Mouse (Mus musculus): ENCODE results near the gene Nfe2l1. TPM values are rescaled to one million over a fixed set of nuclear protein-coding genes. Genes with fewer than 3 reads are reported as not detected.

Gene Nfe2l1
- total and polyA plus RNA-seq, 2 experiments from 2014 or later: 57.4 to 62.4 TPM

- Histone ChIP-seq H3K4me3 (ENCODE audit: low read depth, low read length) (no peak overlapping the region), H3K27me3 (ENCODE audit: insufficient read depth, low read length) (no peaks in the 10 kb centered on the region; the same call in 1 of the 2 replicates), H3K27ac (ENCODE audit: low read depth, low read length) (no peak overlapping the region), H3K4me2 (ENCODE audit: low read depth) (no peak overlapping the region), H3K4me1 (ENCODE audit: insufficient read depth) (no peaks in the 10 kb centered on the region), H3K9ac (no peak overlapping the region), H3K9me3 (ENCODE audit: low read length) (no peaks in the 10 kb centered on the region), H3K36me3 (ENCODE audit: insufficient read depth) (no peaks in the 10 kb centered on the region)
- DNase-seq: no peak
- no peak for TF ChIP-seq CTCF (IDR thresholded peaks at IDR 0.05; ENCODE audit: low read depth)
- 95% methylated on average over 1 of the region's 1 CpGs for WGBS
- no peak for ATAC-seq
Observed at GRCm38 (mm10) chr11:96834127-96834526, 4.4 kb upstream of the Nfe2l1 start.

DNA sequence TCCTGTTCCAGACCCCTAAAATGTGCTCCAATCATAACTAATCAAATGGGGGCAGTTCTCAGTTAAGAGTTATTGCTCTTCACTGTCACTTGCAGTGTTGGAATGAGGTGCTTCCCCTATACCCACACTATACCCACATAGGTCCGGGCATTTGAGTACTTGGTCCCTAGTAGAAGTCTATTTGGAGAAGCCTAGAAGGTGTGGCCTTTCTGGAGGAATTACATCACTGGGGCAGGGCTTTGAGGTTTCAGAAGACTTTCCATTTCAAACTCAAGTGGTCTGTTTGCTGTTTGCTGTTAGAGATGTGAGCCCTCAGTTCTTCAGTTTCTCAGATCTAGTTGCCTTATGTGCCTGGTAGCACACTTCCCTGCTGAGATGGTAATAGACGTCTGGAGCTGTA is 3.2 kb upstream of the Nfe2l1 start:
- 74% methylated on average over 2 of the region's 2 CpGs for WGBS
- no peaks in the 10 kb centered on the region for H3K36me3 ChIP-seq (ENCODE audit: insufficient read depth)
- no peaks in the 10 kb centered on the region for H3K27me3 ChIP-seq (ENCODE audit: insufficient read depth, low read length)
- no peak for DNase-seq
- H3K9me3 ChIP-seq (ENCODE audit: low read length): no peaks in the 10 kb centered on the region
- H3K4me3 ChIP-seq (ENCODE audit: low read depth, low read length): no peak overlapping the region
- H3K27ac ChIP-seq (ENCODE audit: low read depth, low read length): no peak overlapping the region
- H3K9ac ChIP-seq: no peak overlapping the region
- TF ChIP-seq CTCF (IDR thresholded peaks at IDR 0.05; ENCODE audit: low read depth): no peak
- H3K4me2 ChIP-seq (ENCODE audit: low read depth): no peak overlapping the region
- ATAC-seq: no peak
- peaks cover 3% of the 10 kb centered on the region; the same call in 1 of the 2 replicates for H3K4me1 ChIP-seq (ENCODE audit: insufficient read depth)

DNA sequence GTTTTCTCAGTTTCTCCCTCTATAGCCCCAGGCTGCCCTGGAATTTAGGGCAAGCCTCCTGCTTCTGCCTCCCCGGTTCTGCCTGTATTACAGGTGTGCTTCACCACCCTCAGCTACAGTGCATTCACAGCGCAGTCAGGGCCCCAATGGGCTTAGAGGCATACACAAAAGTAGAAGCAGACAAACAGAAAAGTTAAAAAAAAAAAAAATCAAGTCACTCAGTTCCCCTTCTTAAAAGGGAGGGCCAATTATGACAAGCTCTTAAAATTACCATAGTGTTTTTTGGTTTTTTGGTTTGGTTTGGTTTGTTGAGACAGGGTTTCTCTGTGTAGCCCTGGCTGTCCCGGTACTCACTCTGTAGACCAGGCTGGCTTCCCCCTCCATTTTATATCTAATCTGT is 2.8 kb upstream of the Nfe2l1 start:
- H3K9me3 ChIP-seq (ENCODE audit: low read length): no peaks in the 10 kb centered on the region
- DNase-seq (no peak), ATAC-seq (no peak)
- 89% methylated on average over 3 of the region's 3 CpGs for WGBS
- 0 out of 2 replicates have a peak, but pooled peaks cover under 1% of the 10 kb centered on the region for H3K36me3 ChIP-seq (ENCODE audit: insufficient read depth)
- TF ChIP-seq CTCF (IDR thresholded peaks at IDR 0.05; ENCODE audit: low read depth): no peak
- no peak overlapping the region for H3K4me3 ChIP-seq (ENCODE audit: low read depth, low read length)
- no peak overlapping the region for H3K27ac ChIP-seq (ENCODE audit: low read depth, low read length)
- no peak overlapping the region for H3K4me2 ChIP-seq (ENCODE audit: low read depth)
- H3K9ac ChIP-seq: no peak overlapping the region
- H3K27me3 ChIP-seq (ENCODE audit: insufficient read depth, low read length): no peaks in the 10 kb centered on the region
- H3K4me1 ChIP-seq (ENCODE audit: insufficient read depth): peaks cover 3% of the 10 kb centered on the region; the same call in 1 of the 2 replicates

DNA sequence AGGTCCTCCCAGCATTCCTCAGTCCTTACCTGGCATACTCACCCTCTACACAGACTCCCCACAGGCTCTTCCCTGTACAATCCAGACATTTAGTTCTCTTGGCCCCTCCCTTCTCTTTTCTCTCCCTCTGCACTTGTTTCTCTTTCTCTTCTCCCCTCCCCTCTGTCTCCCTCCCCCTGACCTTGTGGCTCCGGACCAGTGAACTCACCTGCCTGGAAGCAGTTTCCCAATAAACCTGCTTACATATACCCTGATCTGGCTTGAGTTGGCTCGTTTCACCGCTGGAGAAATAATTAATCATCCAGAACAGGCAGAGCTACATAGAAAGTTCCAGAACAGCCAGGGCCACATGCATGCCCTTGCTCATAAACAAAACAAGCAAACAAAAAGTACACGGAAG is 1.7 kb upstream of the Nfe2l1 start:
- peaks cover 3% of the 10 kb centered on the region; the same call in 1 of the 2 replicates for H3K4me1 ChIP-seq (ENCODE audit: insufficient read depth)
- H3K27ac ChIP-seq (ENCODE audit: low read depth, low read length): no peak overlapping the region
- no peaks in the 10 kb centered on the region for H3K27me3 ChIP-seq (ENCODE audit: insufficient read depth, low read length)
- no peak for TF ChIP-seq CTCF (IDR thresholded peaks at IDR 0.05; ENCODE audit: low read depth)
- peaks cover 9% of the 10 kb centered on the region for H3K36me3 ChIP-seq (ENCODE audit: insufficient read depth)
- no peak overlapping the region for H3K4me2 ChIP-seq (ENCODE audit: low read depth)
- H3K4me3 ChIP-seq (ENCODE audit: low read depth, low read length): no peak overlapping the region
- no peaks in the 10 kb centered on the region for H3K9me3 ChIP-seq (ENCODE audit: low read length)
- no peak for DNase-seq
- no peak for ATAC-seq
- no peak overlapping the region for H3K9ac ChIP-seq
- 81% methylated on average over 4 of the region's 4 CpGs for whole genome bisulfite sequencing

GRCm38 (mm10) chr11:96830539-96831216 is 910 bp upstream of the Nfe2l1 start:
- 20% methylated on average over 13 of the region's 13 CpGs for WGBS
- TF ChIP-seq CTCF (IDR thresholded peaks at IDR 0.05; ENCODE audit: low read depth): no peak

GRCm38 (mm10) chr11:96829403-96829812 is 360 bp downstream of the Nfe2l1 start:
- Histone ChIP-seq H3K9me3 (ENCODE audit: low read length) (no peaks in the 10 kb centered on the region), H3K9ac (peak overlapping the region; percentile 79), H3K4me2 (ENCODE audit: low read depth) (peak overlapping the region; percentile 74), H3K4me1 (ENCODE audit: insufficient read depth) (peaks cover 15% of the 10 kb centered on the region), H3K4me3 (ENCODE audit: low read depth, low read length) (peak overlapping the region; percentile 87), H3K27ac (ENCODE audit: low read depth, low read length) (peak overlapping the region; percentile 89), H3K36me3 (ENCODE audit: insufficient read depth) (peaks cover 13% of the 10 kb centered on the region), H3K27me3 (ENCODE audit: insufficient read depth, low read length) (no peaks in the 10 kb centered on the region)
- 2% methylated on average over 33 of the region's 33 CpGs for WGBS
- no peak for DNase-seq
- 0 out of 2 replicates have a peak, but pooled peaks have one; percentile 13 for TF ChIP-seq CTCF (IDR thresholded peaks at IDR 0.05; ENCODE audit: low read depth)
- ATAC-seq: peak; percentile 6

More at GRCm38 (mm10) chr11:96830539-96831216, 910 bp upstream of the Nfe2l1 start:
- H3K27ac ChIP-seq (ENCODE audit: low read depth, low read length): peak overlapping the region; percentile 95
- no peaks in the 10 kb centered on the region for H3K9me3 ChIP-seq (ENCODE audit: low read length)
- peak overlapping the region; percentile 87 for H3K4me3 ChIP-seq (ENCODE audit: low read depth, low read length)
- DNase-seq: no peak
- no peaks in the 10 kb centered on the region for H3K27me3 ChIP-seq (ENCODE audit: insufficient read depth, low read length)
- H3K36me3 ChIP-seq (ENCODE audit: insufficient read depth): peaks cover 13% of the 10 kb centered on the region
- H3K9ac ChIP-seq: peak overlapping the region; percentile 66
- ATAC-seq: no peak
- H3K4me2 ChIP-seq (ENCODE audit: low read depth): peak overlapping the region; percentile 54
- peaks cover 5% of the 10 kb centered on the region; the same call in 1 of the 2 replicates for H3K4me1 ChIP-seq (ENCODE audit: insufficient read depth)

- H3K27ac ChIP-seq (ENCODE audit: low read depth, low read length): no peak overlapping the region
- ATAC-seq (no peak), DNase-seq (no peak)
- H3K4me2 ChIP-seq (ENCODE audit: low read depth): peak overlapping the region; percentile 74
- WGBS: 16% methylated on average over 10 of the region's 10 CpGs
- H3K36me3 ChIP-seq (ENCODE audit: insufficient read depth): peaks cover 13% of the 10 kb centered on the region
- H3K4me3 ChIP-seq (ENCODE audit: low read depth, low read length): peak overlapping the region; percentile 87
- H3K9ac ChIP-seq: peak overlapping the region; percentile 79
- no peaks in the 10 kb centered on the region for H3K9me3 ChIP-seq (ENCODE audit: low read length)
- peaks cover 18% of the 10 kb centered on the region for H3K4me1 ChIP-seq (ENCODE audit: insufficient read depth)
- H3K27me3 ChIP-seq (ENCODE audit: insufficient read depth, low read length): no peaks in the 10 kb centered on the region
- no peak for TF ChIP-seq CTCF (IDR thresholded peaks at IDR 0.05; ENCODE audit: low read depth)
Observed at GRCm38 (mm10) chr11:96828881-96829280, 887 bp downstream of the Nfe2l1 start.

All from forebrain, postnatal 0 days (tissue).